Mouse (Mus musculus) embryonic facial prominence, embryonic 11.5 days (tissue): Measurements from ENCODE around the gene Ndufs5. TPM values are rescaled to one million over a fixed set of nuclear protein-coding genes. Genes with fewer than 3 reads are reported as not detected.

Experiments
- ATAC-seq: fragments of 200-750 bp; cut with Nextera tagmentation; replicated peaks from 2 replicates; pipeline ENCODE4 v1.8.0; 2017; ENCODE audit warnings: low read depth; ENCODE audit not compliant: insufficient number of reproducible peaks, low FRiP score, low TSS enrichment
- DNase-seq: peaks from one replicate; pipeline ENCODE4 v3.0.0-alpha.2; 2015; ENCODE audit warnings: low spot score
- H3K27ac ChIP-seq: fragments of 300-500 bp; sonication (generic); replicated peaks from 2 replicates; pipeline ENCODE4 v1.5.1; 2014; ENCODE audit warnings: mild to moderate bottlenecking, low read depth, low read length, control low read depth
- H3K27me3 ChIP-seq: fragments of 300-500 bp; sonication (generic); 2 replicates; pipeline ENCODE4 v1.6.1; 2014; ENCODE audit warnings: mild to moderate bottlenecking, low read length, moderate library complexity, mixed read lengths; ENCODE audit not compliant: control insufficient read depth, insufficient read depth
- H3K36me3 ChIP-seq: fragments of 300-500 bp; sonication (generic); replicated peaks from 2 replicates; pipeline ENCODE4 v1.6.1; 2014; ENCODE audit warnings: low read depth, mild to moderate bottlenecking, low read length, moderate library complexity, mixed read lengths; ENCODE audit not compliant: control insufficient read depth, insufficient read depth
- H3K4me1 ChIP-seq: fragments of 300-500 bp; sonication (generic); 2 replicates; pipeline ENCODE4 v1.6.1; 2014; ENCODE audit warnings: low read length, mixed read lengths; ENCODE audit not compliant: control insufficient read depth, insufficient read depth
- H3K4me2 ChIP-seq: fragments of 300-500 bp; sonication (generic); 2 replicates; pipeline ENCODE4 v1.6.1; 2014; ENCODE audit warnings: low read depth, mild to moderate bottlenecking, control low read depth, low read length, moderate library complexity
- H3K4me3 ChIP-seq: fragments of 300-500 bp; sonication (generic); 2 replicates; pipeline ENCODE4 v1.5.1; 2014; ENCODE audit warnings: low read depth, low read length, control low read depth
- H3K9ac ChIP-seq: fragments of 300-500 bp; sonication (generic); replicated peaks from 2 replicates; pipeline ENCODE4 v1.6.1; 2014; ENCODE audit warnings: mild to moderate bottlenecking, control low read depth, low read length
- H3K9me3 ChIP-seq: fragments of 300-500 bp; sonication (generic); replicated peaks from 2 replicates; pipeline ENCODE4 v1.6.1; 2016; ENCODE audit warnings: mild to moderate bottlenecking, low read length, inconsistent platforms, mixed read lengths; ENCODE audit not compliant: control insufficient read depth
- WGBS: fragments of 180-500 bp; shearing (Covaris S2); extraction: QIAGEN DNeasy Blood & Tissue Kit; methylation state at CpG from one replicate; pipeline ENCODE4 v1.1.7; 2014; 5-methylcytosine and 5-hydroxymethylcytosine counted together
- polyA plus RNA-seq: library from polyadenylated mRNA; unstranded; fragments of >200 nt; fragmentation: Nextera tagmentation; extraction: Ambion mirVana; gene quantifications from 2 replicates; pipeline ENCODE4 v1.2.1, GENCODE M21; 2014

The Ndufs5 gene
- polyA plus RNA-seq, 1 experiment from 2014 or later, result 308 TPM

DNA sequence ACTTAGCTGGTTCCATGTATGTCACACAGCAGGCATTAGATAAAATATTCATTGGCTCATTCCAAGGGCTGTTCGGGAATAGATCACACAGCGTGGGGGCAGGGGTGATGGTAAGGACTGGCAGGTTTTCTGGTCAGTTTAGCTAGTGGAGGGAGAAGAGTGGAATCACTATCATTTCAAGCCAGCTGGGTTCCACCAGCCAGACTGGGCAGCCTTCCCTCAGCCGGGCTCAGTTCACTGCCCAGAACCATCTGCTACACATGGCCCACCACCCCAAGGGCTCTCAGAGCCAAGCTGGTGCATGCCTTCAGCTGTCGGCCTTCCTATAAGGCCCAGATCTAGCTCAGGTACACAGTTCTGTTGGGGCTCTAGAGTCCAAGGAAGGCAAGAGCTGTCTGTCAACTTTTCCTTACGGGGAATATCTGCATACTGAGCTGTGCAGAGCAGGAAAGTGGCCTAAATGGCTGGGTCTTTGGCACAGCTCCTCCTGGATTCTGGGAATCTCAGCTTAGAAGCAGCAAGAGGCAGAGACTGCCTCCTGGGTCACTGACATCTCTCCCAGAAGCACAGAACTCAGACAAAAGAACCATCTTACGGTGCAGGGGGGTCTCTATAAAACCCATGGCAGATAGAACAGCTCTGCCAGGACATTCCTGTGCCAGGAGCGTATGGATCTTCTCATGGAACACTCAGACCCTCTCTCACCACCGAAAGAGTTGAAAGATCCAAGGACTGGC is 32.3 kb downstream of the Ndufs5 start:
- 60% methylated on average over 8 of the region's 8 CpGs for WGBS
- H3K9ac ChIP-seq, result peak overlapping the region; percentile 74; the same call in 1 of the 2 replicates
- DNase-seq (no peak), ATAC-seq (0 out of 2 replicates have a peak, but pooled peaks have one; percentile 2)
- H3K4me3 ChIP-seq, result peak overlapping the region; percentile 75
- no peaks in the 10 kb centered on the region for H3K36me3 ChIP-seq
- peaks cover 9% of the 10 kb centered on the region; the same call in 1 of the 2 replicates for H3K27me3 ChIP-seq
- peak overlapping the region; percentile 89 for H3K4me2 ChIP-seq
- no peaks in the 10 kb centered on the region for H3K9me3 ChIP-seq
- no peak overlapping the region for H3K27ac ChIP-seq
- peaks cover 8% of the 10 kb centered on the region; the same call in 1 of the 2 replicates for H3K4me1 ChIP-seq

DNA sequence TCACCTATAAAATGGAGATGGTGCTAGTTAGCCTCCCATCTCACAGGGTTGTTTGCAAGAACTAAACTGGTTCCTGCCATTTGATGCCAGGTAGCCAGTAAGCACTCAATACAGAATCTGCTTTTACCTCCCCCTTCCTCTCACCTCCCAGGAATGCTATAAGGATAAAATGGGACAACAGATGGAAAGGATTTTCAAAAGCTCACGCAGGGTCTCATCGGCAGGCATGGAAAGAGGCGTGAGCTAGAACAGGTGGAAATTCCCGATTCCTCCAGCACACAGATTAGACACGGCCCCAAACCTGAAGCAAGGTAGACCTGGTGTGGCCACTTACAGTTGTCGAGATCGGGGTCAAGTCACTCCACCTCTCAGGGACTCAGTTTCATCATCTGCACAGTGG is 33.0 kb downstream of the Ndufs5 start:
- WGBS, result 67% methylated on average over 7 of the region's 7 CpGs
- no peaks in the 10 kb centered on the region for H3K36me3 ChIP-seq
- no peaks in the 10 kb centered on the region for H3K9me3 ChIP-seq
- DNase-seq, result no peak
- no peak overlapping the region for H3K4me2 ChIP-seq
- peaks cover 9% of the 10 kb centered on the region; the same call in 1 of the 2 replicates for H3K27me3 ChIP-seq
- no peak overlapping the region for H3K27ac ChIP-seq
- ATAC-seq, result no peak
- H3K4me1 ChIP-seq, result peaks cover 8% of the 10 kb centered on the region; the same call in 1 of the 2 replicates
- no peak overlapping the region for H3K4me3 ChIP-seq
- no peak overlapping the region for H3K9ac ChIP-seq

DNA sequence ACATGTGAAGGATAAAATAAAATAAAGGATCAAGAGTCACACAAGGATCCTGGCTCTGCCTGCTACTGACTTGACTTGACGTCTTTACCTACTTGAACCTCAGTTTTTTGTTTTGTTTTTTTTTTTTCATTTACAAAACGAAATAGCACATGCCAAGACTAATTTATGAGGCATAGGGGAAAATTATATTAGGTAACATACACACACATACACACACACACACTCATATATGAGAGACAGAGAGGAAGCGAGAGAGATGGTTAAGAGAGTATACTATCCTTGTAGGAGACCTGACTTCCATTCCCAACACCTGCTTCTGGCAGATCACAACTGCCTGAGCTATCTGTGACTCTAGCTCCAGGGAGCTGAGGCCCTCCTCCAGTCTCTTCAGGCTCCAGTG is 33.7 kb downstream of the Ndufs5 start, which contains the start of gene Macf1:
TSS of gene Macf1 (minus strand) at position 101 of the 400 bp plus-strand sequence.
- H3K9ac ChIP-seq, result no peak within 1 kb of the TSS
- peaks cover 9% of the 10 kb centered on the region; the same call in 1 of the 2 replicates for H3K27me3 ChIP-seq
- H3K4me1 ChIP-seq, result peaks cover 8% of the 10 kb centered on the region; the same call in 1 of the 2 replicates
- H3K9me3 ChIP-seq, result no peaks in the 10 kb centered on the region
- H3K27ac ChIP-seq, result no peak within 1 kb of the TSS
- no peak within 1 kb of the TSS for H3K4me3 ChIP-seq
- 79% methylated on average over 3 of the region's 3 CpGs for WGBS
- no peaks in the 10 kb centered on the region for H3K36me3 ChIP-seq
- no peak within 1 kb of the TSS for H3K4me2 ChIP-seq
- ATAC-seq (no peak), DNase-seq (no peak)

- H3K4me1 ChIP-seq, result peaks cover 5% of the 10 kb centered on the region; the same call in 1 of the 2 replicates
- H3K4me3 ChIP-seq, result no peak overlapping the region
- DNase-seq (no peak), ATAC-seq (no peak)
- 91% methylated on average over 8 of the region's 8 CpGs for WGBS
- H3K9ac ChIP-seq, result no peak overlapping the region
- H3K27ac ChIP-seq, result no peak overlapping the region
- H3K9me3 ChIP-seq, result no peaks in the 10 kb centered on the region
- no peaks in the 10 kb centered on the region for H3K36me3 ChIP-seq
- peaks cover 9% of the 10 kb centered on the region; the same call in 1 of the 2 replicates for H3K27me3 ChIP-seq
- no peak overlapping the region for H3K4me2 ChIP-seq
Observed at GRCm38 (mm10) chr4:123682291-123682690, 35.7 kb downstream of the Ndufs5 start.

- H3K27me3 ChIP-seq, result peaks cover 3% of the 10 kb centered on the region; the same call in 1 of the 2 replicates
- no peaks in the 10 kb centered on the region for H3K9me3 ChIP-seq
- no peak overlapping the region for H3K9ac ChIP-seq
- no peak overlapping the region for H3K27ac ChIP-seq
- ATAC-seq (no peak), DNase-seq (no peak)
- H3K4me2 ChIP-seq, result no peak overlapping the region
- 48% methylated on average over 7 of the region's 7 CpGs for WGBS
- H3K4me3 ChIP-seq, result no peak overlapping the region
- peaks cover 6% of the 10 kb centered on the region; the same call in 1 of the 2 replicates for H3K4me1 ChIP-seq
- H3K36me3 ChIP-seq, result no peaks in the 10 kb centered on the region
Observed at GRCm38 (mm10) chr4:123680962-123681361, 37.0 kb downstream of the Ndufs5 start.

DNA sequence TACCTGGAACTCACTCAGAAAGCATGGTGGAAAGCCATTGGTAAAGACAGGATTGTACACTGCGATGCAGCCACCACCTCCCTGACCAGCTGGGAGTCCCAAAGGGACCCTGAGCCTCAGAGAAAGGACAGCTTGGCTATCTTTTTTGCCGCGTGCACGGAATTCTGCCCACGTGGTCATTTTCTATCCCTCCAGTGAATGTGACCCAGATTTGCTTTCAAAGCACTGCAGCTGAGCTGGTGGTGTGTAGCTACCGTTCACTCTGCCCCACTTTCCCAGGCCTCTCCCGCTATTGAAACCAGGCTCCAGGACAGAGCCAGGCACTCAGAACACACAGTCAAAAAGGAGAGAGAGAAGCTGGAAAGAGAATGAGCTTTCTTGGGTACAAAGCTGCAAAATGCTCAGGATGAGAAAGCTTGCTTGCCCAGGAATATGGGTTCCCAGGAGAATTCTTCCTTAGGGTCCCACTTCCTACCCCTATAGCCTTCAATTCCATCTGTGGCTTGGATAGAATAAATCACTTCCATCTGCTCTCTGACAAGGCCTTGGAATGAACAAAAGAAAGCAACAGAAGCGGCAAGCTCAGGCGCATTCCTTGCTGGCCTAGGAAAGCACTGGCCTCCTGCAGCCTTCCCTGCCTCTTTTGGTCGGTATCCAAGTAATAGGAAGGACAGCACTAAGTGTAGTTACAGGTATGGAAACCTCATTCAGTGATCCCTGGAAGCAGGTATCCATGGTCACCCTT is 40.8 kb downstream of the Ndufs5 start:
- DNase-seq, result peak; percentile 71

DNA sequence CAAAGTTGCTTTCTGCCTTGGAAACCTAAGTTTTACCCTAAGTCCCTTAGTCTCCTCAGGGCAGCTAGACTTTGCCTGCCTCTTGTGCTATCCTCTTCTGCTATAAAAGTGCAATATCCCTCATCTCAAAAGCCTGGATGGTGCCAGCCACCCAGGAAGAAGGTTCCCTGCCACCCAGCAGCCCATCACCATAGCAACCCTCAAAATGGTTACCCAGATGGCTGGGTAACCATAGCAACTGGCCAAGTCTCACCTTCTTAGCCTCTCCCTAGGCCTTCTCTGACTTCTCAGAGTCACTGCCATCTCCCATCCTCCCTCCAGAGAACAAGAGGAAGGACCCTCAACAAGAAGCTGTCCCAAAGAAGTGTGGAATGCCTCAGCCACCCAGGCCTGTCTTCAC is 47.4 kb downstream of the Ndufs5 start:
- no peak overlapping the region for H3K9ac ChIP-seq
- DNase-seq (no peak), ATAC-seq (no peak)
- H3K27ac ChIP-seq, result no peak overlapping the region
- H3K27me3 ChIP-seq, result no peaks in the 10 kb centered on the region
- no peaks in the 10 kb centered on the region for H3K4me1 ChIP-seq
- H3K36me3 ChIP-seq, result no peaks in the 10 kb centered on the region
- no peaks in the 10 kb centered on the region for H3K9me3 ChIP-seq
- no peak overlapping the region for H3K4me2 ChIP-seq
- H3K4me3 ChIP-seq, result no peak overlapping the region

More for the DNA sequence above, 40.8 kb downstream of the Ndufs5 start:
- peak overlapping the region; percentile 54 for H3K27ac ChIP-seq
- peaks cover 6% of the 10 kb centered on the region; the same call in 1 of the 2 replicates for H3K4me1 ChIP-seq
- 0 out of 2 replicates have a peak overlapping the region, but pooled peaks have one; percentile 23 for H3K9ac ChIP-seq
- ATAC-seq, result peak; percentile 59; the same call in 1 of the 2 replicates
- no peak overlapping the region for H3K4me2 ChIP-seq
- WGBS, result 29% methylated on average over 10 of the region's 10 CpGs
- H3K4me3 ChIP-seq, result no peak overlapping the region
- H3K36me3 ChIP-seq, result no peaks in the 10 kb centered on the region
- no peaks in the 10 kb centered on the region for H3K27me3 ChIP-seq
- no peaks in the 10 kb centered on the region for H3K9me3 ChIP-seq
